Mouse (Mus musculus): Measurements from ENCODE around the gene Tmem106c.

Gene Tmem106c

GRCm38 (mm10) chr15:98001321-98002112, 37.5 kb downstream of the Tmem106c start:
- DNase-seq (ENCODE audit: low read depth), result no peak

GRCm38 (mm10) chr15:98002113-98002990, 38.4 kb downstream of the Tmem106c start:
- DNase-seq (ENCODE audit: low read depth), result no peak

- DNase-seq (ENCODE audit: low read depth), result no peak
Observed at GRCm38 (mm10) chr15:98002991-98003821, 39.2 kb downstream of the Tmem106c start.

GRCm38 (mm10) chr15:98003822-98004739, 40.1 kb downstream of the Tmem106c start, which contains the start of gene Col2a1:
TSS of gene Col2a1 (minus strand) at chr15:98004695.
- no peak for DNase-seq (ENCODE audit: low read depth)

GRCm38 (mm10) chr15:98004740-98005159, 40.8 kb downstream of the Tmem106c start:
- DNase-seq (ENCODE audit: low read depth), result no peak

- DNase-seq (ENCODE audit: low read depth), result no peak
Observed at GRCm38 (mm10) chr15:98005181-98005580, 41.2 kb downstream of the Tmem106c start.

- no peak for DNase-seq (ENCODE audit: low read depth)
Observed at GRCm38 (mm10) chr15:98012810-98013209, 48.8 kb downstream of the Tmem106c start.

GRCm38 (mm10) chr15:98017925-98018324, 53.9 kb downstream of the Tmem106c start:
- DNase-seq (ENCODE audit: low read depth), result peak; percentile 7

GRCm38 (mm10) chr15:98019047-98019446, 55.0 kb downstream of the Tmem106c start:
- no peak for DNase-seq (ENCODE audit: low read depth)
